Mouse (Mus musculus): ENCODE results near the gene Ddx59.

GRCm38 (mm10) chr1:136465168-136465567 lies 50.1 kb downstream of the Ddx59 start:
- TF ChIP-seq CTCF (conservative IDR thresholded peaks at IDR 0.05; ENCODE audit: low read length) (no peak), POU5F1 (IDR thresholded peaks at IDR 0.05; ENCODE audit: borderline replicate concordance, low read length) (no peak)
